Mouse (Mus musculus): ENCODE measurements at regions not wholly inside any gene's neighbourhood (a gene's known extent, or its start where the extent isn't known, plus 50 kb on each side); places are given as distances from the start of the nearest gene placed in this dataset.

GRCm38 (mm10) chr4:94317298-94317697 is 239.0 kb upstream of the Gm10306 start:
- TF ChIP-seq POLR2A (IDR thresholded peaks at IDR 0.05; ENCODE audit: low read depth, low read length) (no peak), CTCF (IDR thresholded peaks at IDR 0.05; ENCODE audit: borderline replicate concordance, insufficient read depth, low read length) (no peak)
